Mouse (Mus musculus) left cerebral cortex, adult 2 months (tissue): ENCODE data around the gene Rhoh. TPM values are rescaled to one million over a fixed set of nuclear protein-coding genes. Genes with fewer than 3 reads are reported as not detected.

Experiments
- DNase-seq, 2 experiments: peaks; one replicate each; pipeline ENCODE4 v3.0.0; 2021 to 2022; ENCODE audit warnings: low spot score in 2 of 2, mixed read lengths in 1 of 2; ENCODE audit errors: extremely low spot score in 1 of 2
- H3K27ac ChIP-seq: fragments of 200-600 bp; 2 replicates; pipeline ENCODE4 v1.8.1; 2022
- H3K4me3 ChIP-seq: fragments of 200-600 bp; 2 replicates; pipeline ENCODE4 v1.8.1; 2022
- CTCF ChIP-seq: fragments of 200-600 bp; IDR thresholded peaks from 2 replicates; pipeline ENCODE4 v1.8.1; 2022; ENCODE audit warnings: antibody characterized with exemption, mild to moderate bottlenecking, moderate library complexity
- intact Hi-C: fragments of 180-260 bp; cut with DNase I; formaldehyde crosslinking; loops from one replicate; pipeline ENCODE4 v1.15.1; 2025
- total RNA-seq, 2 experiments: library from RNA; stranded (reverse); gene quantifications; 2 replicates each; pipeline ENCODE4 v1.2.3; 2021

The Rhoh gene
- total RNA-seq, 2 experiments from 2014 or later, result 0.63 to 0.84 TPM

DNA sequence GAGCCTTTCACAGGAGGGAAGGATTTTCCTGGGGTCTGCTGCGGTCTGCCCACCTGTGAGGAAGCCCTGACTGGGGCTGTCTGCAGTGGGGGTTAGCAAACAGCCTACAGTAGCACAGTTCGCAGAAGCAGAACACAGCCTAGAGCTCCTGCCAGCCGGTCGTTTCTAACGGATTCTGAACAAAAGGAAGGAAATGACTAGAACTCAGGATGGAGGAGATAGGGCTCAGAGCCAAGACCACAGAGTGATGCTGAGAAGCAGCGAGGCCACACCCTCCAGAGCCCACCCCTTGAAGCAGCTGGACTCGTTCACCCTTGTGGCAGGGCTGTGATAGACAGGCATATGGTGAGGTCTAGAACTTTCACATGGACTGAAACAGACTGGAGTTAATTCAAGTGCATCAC, 39.9 kb downstream of the Rhoh start:
- H3K27ac ChIP-seq, result no peak overlapping the region
- TF ChIP-seq CTCF, result no peak
- intact Hi-C loops, result no loop called here
- DNase-seq, result no peak
- H3K4me3 ChIP-seq, result no peak overlapping the region

DNA sequence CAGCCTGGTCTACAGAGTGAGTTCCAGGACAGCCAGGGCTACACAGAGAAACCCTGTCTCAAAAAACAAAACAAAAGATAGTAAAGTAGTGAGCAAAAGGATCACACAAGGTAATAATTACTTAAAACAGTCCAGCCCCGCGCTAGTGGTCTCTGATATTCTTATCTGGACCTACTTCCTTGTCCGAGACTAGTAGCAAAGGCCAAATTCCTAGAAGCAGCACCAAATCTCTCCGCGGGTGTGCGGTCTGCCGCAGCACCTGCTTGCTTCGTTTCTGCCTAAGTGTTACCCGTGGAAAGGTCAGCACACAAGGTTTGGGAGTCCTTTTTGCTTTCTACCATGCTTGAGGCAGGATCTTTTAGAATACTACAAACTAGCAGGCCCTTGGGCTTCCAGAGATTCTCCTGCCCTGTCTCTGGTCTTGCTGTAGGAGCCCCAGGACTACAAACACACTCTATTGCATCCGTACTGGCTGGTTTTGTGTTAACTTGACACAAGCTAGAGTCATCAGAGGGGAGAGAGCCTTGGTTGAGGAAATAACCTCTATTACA, 40.9 kb downstream of the Rhoh start:
- Histone ChIP-seq H3K27ac (no peak overlapping the region), H3K4me3 (no peak overlapping the region)
- intact Hi-C loops, result no loop called here
- TF ChIP-seq CTCF, result no peak
- no peak for DNase-seq

DNA sequence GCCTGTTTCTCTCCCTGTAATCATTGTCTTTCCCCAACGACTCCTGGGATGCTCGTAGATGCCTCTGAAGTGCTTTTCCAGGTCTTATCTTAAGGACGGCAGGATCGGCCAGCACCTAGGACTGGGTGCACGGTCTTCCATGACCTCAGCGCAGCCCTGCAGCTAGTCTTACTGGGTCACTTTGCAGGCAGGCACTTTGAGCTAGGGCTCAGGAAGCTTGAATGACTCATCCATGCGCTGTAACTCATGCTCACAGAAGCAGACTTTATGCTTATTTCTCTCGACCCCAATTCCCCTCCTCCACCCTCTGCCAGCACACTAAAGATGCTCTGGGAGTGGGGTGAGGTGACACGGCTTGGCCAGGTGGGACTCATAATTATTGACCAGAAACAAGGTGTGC, 41.8 kb downstream of the Rhoh start:
- DNase-seq, result no peak
- intact Hi-C loops, result no loop called here
- TF ChIP-seq CTCF, result no peak
- Histone ChIP-seq H3K4me3 (no peak overlapping the region), H3K27ac (no peak overlapping the region)

DNA sequence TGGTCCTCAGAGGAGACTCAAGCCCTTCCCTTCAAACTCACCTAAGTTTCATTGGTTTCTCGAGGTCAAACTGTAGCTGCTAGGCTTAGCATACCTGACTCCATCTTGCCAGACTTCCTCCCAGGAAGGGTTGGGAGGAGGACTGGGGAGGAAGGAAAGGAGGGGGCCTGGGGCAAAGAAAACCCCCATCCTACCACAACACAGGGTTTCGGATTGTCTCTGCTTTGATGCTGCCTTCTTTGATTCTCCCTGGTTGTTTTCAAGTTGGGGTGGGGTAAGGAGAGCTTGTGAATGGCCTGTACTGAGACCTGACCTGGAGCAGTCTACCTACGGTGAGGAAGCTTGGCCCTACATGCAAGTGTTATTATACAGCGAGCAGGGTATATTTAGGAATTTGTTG, 43.5 kb downstream of the Rhoh start:
- no peak for TF ChIP-seq CTCF
- no peak overlapping the region for H3K27ac ChIP-seq
- intact Hi-C loops, result no loop called here
- no peak for DNase-seq
- H3K4me3 ChIP-seq, result no peak overlapping the region

DNA sequence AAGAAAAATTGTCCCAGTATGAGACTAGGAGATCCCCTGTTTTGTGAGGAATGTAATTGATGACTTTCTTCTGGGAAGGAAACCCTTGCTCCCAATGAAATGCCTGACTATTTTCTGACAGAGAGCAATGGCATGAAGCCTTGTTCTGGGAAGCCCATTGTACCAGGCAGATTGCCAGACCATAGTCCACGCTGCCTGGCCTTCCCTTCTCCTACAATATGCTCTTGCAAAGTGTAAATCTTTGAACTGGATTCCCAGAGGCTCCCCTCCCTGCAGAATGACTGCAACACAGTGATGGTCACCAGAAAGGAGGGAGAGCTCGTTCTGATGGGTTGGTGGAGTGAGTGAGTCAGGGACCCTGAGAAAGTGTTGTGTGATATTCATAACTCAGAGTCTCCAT, 47.7 kb downstream of the Rhoh start:
- DNase-seq, result no peak
- intact Hi-C loops, result no loop called here
- H3K4me3 ChIP-seq, result no peak overlapping the region
- H3K27ac ChIP-seq, result no peak overlapping the region
- no peak for TF ChIP-seq CTCF

DNA sequence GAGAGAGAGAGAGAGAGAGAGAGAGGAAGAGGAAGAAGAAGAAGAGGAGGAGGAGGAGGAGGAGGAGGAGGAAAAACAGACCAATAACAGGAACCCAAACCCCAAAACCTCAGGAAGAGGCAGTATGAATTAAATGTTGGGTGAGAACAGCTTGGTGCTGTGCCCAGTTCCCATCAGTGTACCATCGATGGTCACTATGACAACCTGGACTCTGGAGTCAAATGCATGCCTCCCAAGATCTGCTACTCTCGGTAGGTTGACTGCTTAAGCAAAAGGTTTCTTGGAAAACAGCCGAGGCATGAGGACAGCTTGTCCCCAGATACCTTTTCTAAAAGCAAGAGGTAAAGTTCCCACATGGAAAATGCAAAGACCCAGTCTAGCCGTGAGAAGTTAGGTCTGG, 48.3 kb downstream of the Rhoh start:
- intact Hi-C loops, result no loop called here
- DNase-seq, result no peak
- TF ChIP-seq CTCF, result no peak
- Histone ChIP-seq H3K27ac (no peak overlapping the region), H3K4me3 (no peak overlapping the region)

DNA sequence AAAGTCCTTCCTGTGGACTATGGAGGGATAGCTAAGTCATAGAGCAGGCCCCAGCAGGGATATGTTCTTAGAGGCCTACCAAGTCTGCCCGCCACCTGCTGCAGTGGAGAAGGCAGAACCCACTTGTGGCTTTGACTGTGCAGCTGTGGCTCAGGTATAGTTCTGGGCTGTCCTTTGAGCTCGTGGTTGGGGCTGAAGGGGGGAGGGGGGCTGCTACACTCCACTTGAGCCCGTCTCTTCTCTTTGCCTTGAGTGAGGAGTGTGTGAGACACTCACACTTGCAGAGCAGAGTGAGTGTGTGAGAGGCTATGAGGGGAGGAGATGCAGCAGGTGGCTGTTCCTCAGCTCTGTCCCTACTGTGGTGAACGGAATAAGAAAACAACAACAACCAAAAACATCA, 49.4 kb downstream of the Rhoh start:
- H3K27ac ChIP-seq, result no peak overlapping the region
- intact Hi-C loops, result no loop called here
- no peak overlapping the region for H3K4me3 ChIP-seq
- TF ChIP-seq CTCF, result no peak
- no peak for DNase-seq

DNA sequence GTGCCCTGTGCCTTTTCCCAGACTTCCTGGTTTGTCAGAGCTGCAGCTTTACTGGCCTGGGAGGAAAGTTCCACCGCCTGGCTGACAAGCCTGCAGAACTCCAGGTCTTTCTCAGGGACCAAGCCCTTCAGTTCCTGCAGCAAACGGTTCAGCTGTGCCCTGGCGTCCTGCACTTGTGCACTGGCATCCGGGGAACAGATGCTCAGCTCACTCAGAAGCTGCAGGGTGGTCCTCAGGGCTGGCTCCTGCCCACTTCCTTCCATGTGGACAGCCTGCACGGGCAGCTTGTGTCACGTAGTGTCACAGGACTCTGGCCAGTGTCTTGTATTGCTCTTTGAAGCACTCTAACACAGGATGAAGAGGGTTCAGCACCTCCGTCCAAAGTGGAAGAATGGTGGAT, 50.7 kb downstream of the Rhoh start:
- no peak for TF ChIP-seq CTCF
- Histone ChIP-seq H3K27ac (no peak overlapping the region), H3K4me3 (no peak overlapping the region)
- intact Hi-C loops, result no loop called here
- no peak for DNase-seq

DNA sequence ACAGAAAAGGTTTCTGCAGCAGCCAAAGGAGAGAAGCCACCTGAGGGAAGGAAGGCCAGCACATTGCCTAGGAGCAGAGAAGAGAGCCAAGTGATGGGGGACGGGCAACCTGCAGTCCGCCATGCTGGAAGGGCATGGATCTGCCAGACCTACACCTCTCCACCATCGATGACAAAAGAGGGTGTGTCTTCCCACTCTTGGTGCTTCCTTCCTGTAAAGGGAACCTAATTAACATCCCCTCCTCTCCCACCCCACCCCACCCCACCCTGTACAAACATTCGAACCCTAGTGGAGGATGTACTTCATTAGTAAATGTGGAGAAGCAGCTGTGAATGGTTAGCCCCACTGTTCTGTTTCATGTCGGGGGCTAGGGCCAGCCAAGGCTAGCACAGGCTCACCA, 51.2 kb downstream of the Rhoh start:
- intact Hi-C loops, result no loop called here
- Histone ChIP-seq H3K4me3 (no peak overlapping the region), H3K27ac (no peak overlapping the region)
- no peak for DNase-seq
- TF ChIP-seq CTCF, result no peak

DNA sequence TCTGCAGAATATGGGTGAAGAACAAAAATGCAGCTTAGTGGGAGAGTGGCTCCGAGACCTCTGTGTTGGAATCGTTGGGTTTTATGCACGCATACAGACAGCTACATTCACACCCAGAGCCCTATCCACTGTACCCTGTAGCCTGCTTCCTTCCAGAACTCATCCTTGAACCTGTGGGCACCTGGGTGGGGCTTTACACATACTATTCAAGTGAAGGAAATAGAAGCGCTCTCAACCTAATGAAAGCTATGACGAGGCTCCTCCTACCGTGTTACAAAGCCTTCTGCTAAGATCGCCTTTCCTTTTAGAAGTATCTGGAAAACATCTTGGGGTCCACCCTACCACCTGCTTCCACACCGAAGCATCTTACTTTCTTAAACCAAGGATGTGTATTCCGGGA, 52.1 kb downstream of the Rhoh start:
- Histone ChIP-seq H3K4me3 (no peak overlapping the region), H3K27ac (no peak overlapping the region)
- no peak for TF ChIP-seq CTCF
- intact Hi-C loops, result no loop called here
- DNase-seq, result no peak

DNA sequence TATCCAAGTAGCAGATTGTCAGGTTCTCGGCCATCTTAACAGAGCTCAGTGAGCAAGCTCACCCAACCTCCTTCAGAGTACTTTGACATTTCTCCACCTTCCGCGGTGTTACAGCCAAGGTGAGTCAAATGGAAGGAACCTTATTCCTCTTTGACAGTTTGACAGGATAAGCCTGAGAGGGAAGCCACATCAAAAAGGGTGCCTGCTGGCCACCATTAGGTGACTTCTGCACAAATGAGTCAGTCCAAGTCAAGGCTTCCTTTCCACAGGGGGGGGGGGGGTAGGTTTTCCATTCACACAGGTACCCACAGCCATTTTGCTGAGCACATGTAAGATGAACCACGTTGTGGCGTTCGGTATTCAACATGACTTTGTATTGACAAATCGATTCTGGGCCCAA, 53.3 kb downstream of the Rhoh start:
- intact Hi-C loops, result no loop called here
- no peak for TF ChIP-seq CTCF
- no peak for DNase-seq
- Histone ChIP-seq H3K4me3 (no peak overlapping the region), H3K27ac (no peak overlapping the region)

DNA sequence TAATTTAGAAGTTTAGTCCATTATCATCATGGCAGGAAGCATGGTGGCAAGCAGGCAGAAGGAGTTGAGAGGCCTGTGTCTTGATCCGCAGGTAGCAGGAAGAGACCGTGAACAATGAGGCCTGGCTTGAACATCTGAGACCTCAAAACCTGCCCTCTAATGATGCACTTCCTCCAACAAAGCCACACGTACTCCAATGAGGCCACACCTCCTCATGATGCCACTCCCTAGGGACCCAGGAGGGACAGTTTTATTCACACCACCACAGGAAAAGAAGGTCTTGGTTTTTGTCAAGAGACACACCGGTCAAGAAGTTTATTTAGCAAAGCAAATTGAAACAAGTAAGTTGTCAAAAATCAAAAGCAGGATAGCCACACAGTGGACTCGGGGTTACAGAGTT, 55.9 kb downstream of the Rhoh start:
- DNase-seq, result no peak
- intact Hi-C loops, result no loop called here
- H3K4me3 ChIP-seq, result no peak overlapping the region
- TF ChIP-seq CTCF, result no peak
- no peak overlapping the region for H3K27ac ChIP-seq

DNA sequence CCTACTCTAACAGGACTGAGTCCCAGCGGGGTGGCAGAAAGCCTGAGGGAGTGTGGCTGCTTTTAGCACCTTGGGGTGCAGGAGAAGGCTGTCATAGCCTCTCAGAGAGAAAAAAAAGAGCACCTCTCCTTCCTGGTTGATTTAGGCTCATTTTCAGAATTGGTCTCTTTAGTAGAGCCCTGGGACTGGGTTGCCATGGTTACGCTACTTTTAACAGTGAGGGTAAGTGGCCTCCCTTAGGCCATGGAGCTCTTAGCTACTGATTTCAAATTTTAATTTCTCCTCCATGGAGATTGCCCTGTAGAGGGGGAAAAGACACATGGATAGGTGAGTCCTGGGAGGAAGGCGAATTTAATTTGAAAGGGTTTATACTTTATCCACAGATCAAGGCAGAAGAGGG, 57.6 kb downstream of the Rhoh start:
- no peak overlapping the region for H3K27ac ChIP-seq
- no peak overlapping the region for H3K4me3 ChIP-seq
- DNase-seq, result no peak
- intact Hi-C loops, result no loop called here
- TF ChIP-seq CTCF, result no peak

DNA sequence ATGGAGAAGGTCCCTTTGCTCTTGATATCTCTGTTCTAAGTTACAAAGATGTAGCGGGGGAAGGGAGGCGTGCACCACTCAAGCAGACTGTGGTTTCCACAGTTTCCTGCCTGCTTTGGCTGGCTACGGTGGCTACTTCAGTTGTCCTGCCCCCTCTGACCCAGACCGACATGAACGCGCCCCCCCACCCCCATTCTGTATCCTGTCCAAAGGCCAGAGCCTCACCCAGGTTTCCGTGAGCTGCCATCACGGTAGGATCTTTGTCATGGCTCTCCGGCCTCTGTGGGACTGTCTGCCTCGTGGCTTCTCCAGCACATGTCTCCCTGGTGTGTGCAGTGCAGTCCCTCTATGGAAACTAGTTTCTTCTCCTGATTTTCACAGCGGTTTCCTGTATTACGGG, 58.3 kb downstream of the Rhoh start:
- Histone ChIP-seq H3K4me3 (no peak overlapping the region), H3K27ac (no peak overlapping the region)
- DNase-seq, result no peak
- intact Hi-C loops, result no loop called here
- no peak for TF ChIP-seq CTCF
